Mouse (Mus musculus): ENCODE measurements around the gene Rpusd1.

DNA sequence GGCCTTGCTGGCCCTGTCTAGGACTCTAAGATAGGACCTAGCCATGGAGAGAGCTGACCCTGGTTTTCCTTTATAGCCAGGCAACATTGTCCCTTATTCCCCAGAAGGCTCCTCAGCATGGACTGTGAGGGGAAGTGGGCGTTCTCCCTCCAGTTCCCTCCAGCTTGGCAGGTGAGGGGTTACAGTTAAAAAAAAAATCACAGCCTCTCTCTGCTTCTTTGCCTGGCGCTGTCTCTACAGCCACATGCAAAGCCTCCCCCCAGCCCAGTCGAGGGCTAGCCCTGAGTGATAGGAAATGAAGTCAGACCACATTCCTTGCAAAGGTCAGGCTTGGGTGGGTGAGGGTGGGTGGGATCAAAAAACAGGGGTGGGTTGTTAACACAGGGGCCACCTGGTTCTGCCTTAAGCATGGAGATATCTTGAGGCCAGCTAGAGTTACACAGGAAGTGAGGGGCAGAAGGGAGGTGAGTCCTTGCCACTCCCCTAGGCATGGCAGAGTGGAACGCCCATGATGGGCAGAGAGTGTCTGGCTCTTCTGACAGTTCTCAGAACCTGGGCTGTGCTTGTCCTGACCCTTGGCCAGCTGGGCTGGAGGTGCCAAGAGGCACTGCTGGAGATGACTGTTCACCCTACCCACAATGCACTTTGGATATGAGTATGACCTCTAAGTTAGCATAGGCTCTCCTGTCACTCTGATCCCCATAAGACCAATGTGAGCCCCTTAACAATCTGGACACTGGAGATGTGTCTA is 28.3 kb downstream of the Rpusd1 start:
- TF ChIP-seq CTCF (IDR thresholded peaks at IDR 0.05; ENCODE audit: low read depth, low read length) (no peak), POLR2A (IDR thresholded peaks at IDR 0.05; ENCODE audit: borderline replicate concordance, low read depth, low read length) (no peak)

Measured in bone marrow macrophage, adult 2 months (primary cell).